Mouse (Mus musculus) bone marrow macrophage, adult 2 months (primary cell): ENCODE results near the gene Sult1c2. TPM values are rescaled to one million over a fixed set of nuclear protein-coding genes. Genes with fewer than 3 reads are reported as not detected.

Experiments used
- H3K27ac ChIP-seq: 2 replicates; pipeline ENCODE4 v1.5.1; 2012; ENCODE audit warnings: low read depth, low read length; ENCODE audit not compliant: insufficient read depth
- H3K4me1 ChIP-seq: 2 replicates; pipeline ENCODE4 v1.6.1; 2012; ENCODE audit warnings: low read length; ENCODE audit not compliant: control insufficient read depth, insufficient read depth
- H3K4me3 ChIP-seq: 2 replicates; pipeline ENCODE4 v1.5.1; 2012; ENCODE audit warnings: mild to moderate bottlenecking, low read length, moderate library complexity; ENCODE audit not compliant: insufficient read depth
- CTCF ChIP-seq: IDR thresholded peaks from 2 replicates; pipeline ENCODE4 v1.5.1; 2012; ENCODE audit warnings: low read depth, mild to moderate bottlenecking, low read length, moderate library complexity
- POLR2A ChIP-seq: IDR thresholded peaks from 2 replicates; pipeline ENCODE4 v1.6.1; 2012; ENCODE audit warnings: mild to moderate bottlenecking, low read depth, low read length, borderline replicate concordance
- polyA plus RNA-seq: library from polyadenylated mRNA; stranded (reverse); fragments of >200 nt; gene quantifications from 2 replicates; pipeline ENCODE4 v1.2.4, GENCODE M21; 2012; ENCODE audit not compliant: missing spikeins, insufficient read depth, insufficient read length

Sult1c2 gene
- polyA plus RNA-seq, 1 experiment: not detected

- no peaks in the 10 kb centered on the region for H3K4me1 ChIP-seq
- H3K27ac ChIP-seq: no peak overlapping the region
- TF ChIP-seq POLR2A: no peak
- TF ChIP-seq CTCF: no peak
- H3K4me3 ChIP-seq: no peak overlapping the region
These were observed 62.8 kb downstream of the Sult1c2 start for GRCm38 (mm10) chr17:53783381-53783780.

Other genes with a start within 250 kb of the Sult1c2 start
- 7.5 and 9.2 TPM in 2 replicates for gene Sgo1, start 157.0 kb downstream of the Sult1c2 start, polyA plus RNA-seq
- not detected in 2 replicates for gene Sult1c1, start 144.3 kb upstream of the Sult1c2 start, polyA plus RNA-seq